Mouse (Mus musculus): ENCODE results near the gene Rnf43. TPM values are rescaled to one million over a fixed set of nuclear protein-coding genes. Genes with fewer than 3 reads are reported as not detected.

Gene Rnf43
- total RNA-seq, 2 experiments from 2014 or later: 0.09 to 0.16 TPM

- intact Hi-C loops (cut with DNase I; ENCODE audit: low total_unique reads): loop anchor here (5.0 kb wide), 1 partner anchor 110 kb away; the partner anchor contains the start of gene Rnf43
- DNase-seq: no peak
These were observed 109.8 kb downstream of the Rnf43 start for GRCm38 (mm10) chr11:87772354-87772753.

- DNase-seq: peak; percentile 41
- intact Hi-C loops (cut with DNase I; ENCODE audit: low total_unique reads): no loop called here
These were observed 115.7 kb downstream of the Rnf43 start for GRCm38 (mm10) chr11:87778100-87778765.

GRCm38 (mm10) chr11:87778915-87779314 is 116.4 kb downstream of the Rnf43 start:
- intact Hi-C loops (cut with DNase I; ENCODE audit: low total_unique reads): no loop called here
- no peak for DNase-seq

- DNase-seq: no peak
- intact Hi-C loops (cut with DNase I; ENCODE audit: low total_unique reads): no loop called here
These were observed 116.9 kb downstream of the Rnf43 start for GRCm38 (mm10) chr11:87779392-87779791.

- DNase-seq: no peak
- intact Hi-C loops (cut with DNase I; ENCODE audit: low total_unique reads): no loop called here
These were observed 117.6 kb downstream of the Rnf43 start for GRCm38 (mm10) chr11:87780130-87780529.

Small RNA genes within 50 kb of the gene (microRNA-seq; reads per million reads assigned to microRNA genes)
- gene Mir142 (0 reads per million in 2 experiments), gene Mir142b (0 reads per million in 2 experiments)

Other genes starting within 250 kb of the Rnf43 start
- not detected for gene Gm11492, start 96.1 kb upstream of the Rnf43 start, total RNA-seq (2021)
- gene Sept4, start 93.8 kb upstream of the Rnf43 start, total RNA-seq (2021): 10 to 100 TPM; 41.2 TPM
- 10 to 100 TPM in 1 of 2 experiments, 1 to 10 TPM in 1; 9.5 to 12.4 TPM for gene Mtmr4, start 70.6 kb upstream of the Rnf43 start, total RNA-seq (2021)
- not detected for gene Hsf5, start 45.6 kb upstream of the Rnf43 start, total RNA-seq (2021)
- 10 to 100 TPM; 30.8 to 36.4 TPM for gene Supt4a, start 74.8 kb downstream of the Rnf43 start, total RNA-seq (2021)
- gene Tspoap1, start 97.8 kb downstream of the Rnf43 start, total RNA-seq (2021): under 1 TPM; 0.04 TPM
- not detected for gene Mpo, start 130.9 kb downstream of the Rnf43 start, total RNA-seq (2021)
- gene Lpo, start 165.6 kb downstream of the Rnf43 start, total RNA-seq (2021): not detected
- 1 to 10 TPM; 1.9 to 2.3 TPM for gene Mks1, start 190.5 kb downstream of the Rnf43 start, total RNA-seq (2021)
- not detected for gene Epx, start 212.8 kb downstream of the Rnf43 start, total RNA-seq (2021)
- not detected for gene Olfr462, start 229.5 kb downstream of the Rnf43 start, total RNA-seq (2021)
- gene Olfr463, start 234.7 kb downstream of the Rnf43 start, total RNA-seq (2021): not detected

Data from gastrocnemius, postnatal 14 days (tissue).